Mouse (Mus musculus) erythroblast, embryonic 14.5 days (primary cell): Measurements from ENCODE around the gene Phox2a.

ENCODE experiments used
- GATA1 ChIP-seq: IDR thresholded peaks from 2 replicates; pipeline ENCODE4 v1.6.1; 2012; ENCODE audit warnings: low read length, inconsistent platforms, mixed read lengths
- TAL1 ChIP-seq: IDR thresholded peaks from 3 replicates; pipeline ENCODE4 v1.6.1; 2012; ENCODE audit warnings: low read length, inconsistent platforms, mixed read lengths

GRCm38 (mm10) chr7:101851689-101852088 lies 33.6 kb downstream of the Phox2a start:
- no peak for TF ChIP-seq GATA1
- no peak for TF ChIP-seq TAL1
